Mouse (Mus musculus): ENCODE measurements at regions not wholly inside any gene's neighbourhood (a gene's known extent, or its start where the extent isn't known, plus 50 kb on each side); places are given as distances from the start of the nearest gene placed in this dataset.

GRCm38 (mm10) chr8:113183186-113183585 lies 452.2 kb upstream of the Mon1b start:
- DNase-seq (ENCODE audit: low spot score) = no peak

DNA sequence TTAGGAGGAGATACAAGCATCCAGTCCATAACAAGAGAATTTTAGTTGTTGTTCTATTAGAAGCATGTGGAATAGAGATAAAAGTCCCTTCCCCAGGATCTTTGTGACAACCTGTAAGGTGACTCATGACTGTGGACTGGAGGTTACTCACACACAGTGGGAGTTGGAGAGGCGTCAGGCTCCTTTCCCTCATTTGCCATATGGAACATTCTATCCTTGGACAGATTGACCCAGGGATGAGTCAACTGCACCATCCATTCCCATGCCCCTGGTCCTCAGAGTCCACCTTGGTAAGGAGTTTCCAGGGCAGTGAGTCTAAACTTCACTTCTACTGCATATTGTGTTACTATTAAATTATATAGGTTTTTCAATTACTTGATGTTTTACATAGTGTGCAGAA lies 444.9 kb upstream of the Mon1b start:
- no peak for DNase-seq (ENCODE audit: low spot score)

DNA sequence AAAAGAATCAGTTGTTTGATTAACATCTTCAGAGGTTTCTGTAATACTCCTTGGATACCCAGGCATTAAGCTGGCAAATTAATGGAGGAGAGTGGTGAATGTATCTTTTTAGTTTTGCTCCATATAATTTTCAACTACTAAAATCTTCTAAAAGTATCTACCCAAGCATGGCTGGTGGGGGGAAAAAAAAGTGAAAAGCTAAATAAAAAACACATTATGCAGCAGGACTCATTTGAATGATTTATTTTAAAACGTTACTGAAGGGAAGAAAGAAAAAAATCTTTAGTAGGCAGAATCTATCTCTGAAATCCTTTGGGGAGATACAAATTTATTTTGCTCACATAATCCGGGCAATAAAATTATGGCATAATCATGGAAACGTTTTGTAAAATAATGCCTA lies 443.9 kb upstream of the Mon1b start:
- no peak for DNase-seq (ENCODE audit: low spot score)

Measured in ovary, postnatal 10 days (tissue).